Comparison of ENCODE assay signal across 19 mouse cellular contexts in genomic region chr5:51583030-51583429, GRCm38 (mm10). TPM values are rescaled to one million over a fixed set of nuclear protein-coding genes. Genes with fewer than 3 reads are reported as not detected.
DNase-seq lines count a peak whose midpoint lies in the region; ATAC-seq and TF ChIP-seq lines count a peak whose summit lies in the region.
"Had no signal": no experiment of that assay in that cellular context is flagged by ENCODE, and none has a peak within 500 bp of the region (broad histone marks: within the 10 kb centered on the region; RNA-seq: fewer than 3 reads in every experiment).

No protein-coding gene starts in this region.

- H3K9ac ChIP-seq in kidney, embryonic 16.5 days (replicated peaks; ENCODE audit: low read length) = no peak overlapping the region
- H3K9ac ChIP-seq in stomach, postnatal 0 days (ENCODE audit: low read length) = 0 out of 2 replicates have a peak overlapping the region, but pooled peaks have one; percentile 4
- H3K9ac ChIP-seq in hindbrain, embryonic 13.5 days = no peak overlapping the region
- H3K9ac ChIP-seq: embryonic facial prominence, embryonic 13.5 days; forebrain, embryonic 12.5 days; hindbrain, embryonic 12.5 days; liver, embryonic 14.5 days; lung, embryonic 14.5 days; neural tube, embryonic 13.5 days had no signal

- peaks cover 18% of the 10 kb centered on the region for H3K4me1 ChIP-seq in kidney, adult 2 months (ENCODE audit: control insufficient read depth, insufficient read depth, low read length)
- peaks cover 11% of the 10 kb centered on the region for H3K4me1 ChIP-seq in kidney, embryonic 16.5 days (ENCODE audit: insufficient read depth, low read length)
- no peaks in the 10 kb centered on the region; the same call in 1 of the 2 replicates for H3K4me1 ChIP-seq in stomach, postnatal 0 days (replicated peaks; ENCODE audit: control insufficient read depth, insufficient read depth)
- peaks cover 6% of the 10 kb centered on the region for H3K4me1 ChIP-seq in hindbrain, embryonic 13.5 days (replicated peaks)
- H3K4me1 ChIP-seq: embryonic facial prominence, embryonic 13.5 days; forebrain, embryonic 12.5 days; hindbrain, embryonic 12.5 days had no signal

- H3K9me3 ChIP-seq in kidney, embryonic 16.5 days (ENCODE audit: low read length) = no peaks in the 10 kb centered on the region
- no peaks in the 10 kb centered on the region for H3K9me3 ChIP-seq in stomach, postnatal 0 days (ENCODE audit: control insufficient read depth, low read length)
- H3K9me3 ChIP-seq in hindbrain, embryonic 13.5 days = no peaks in the 10 kb centered on the region
- H3K9me3 ChIP-seq: embryonic facial prominence, embryonic 13.5 days; forebrain, embryonic 12.5 days; hindbrain, embryonic 12.5 days; neural tube, embryonic 13.5 days had no signal

- 47% methylated on average over 4 of the region's 4 CpGs for WGBS in kidney, adult 2 months
- WGBS in kidney, embryonic 16.5 days = 36% methylated on average over 4 of the region's 4 CpGs
- WGBS in stomach, postnatal 0 days = 47% methylated on average over 4 of the region's 4 CpGs
- 48% methylated on average over 4 of the region's 4 CpGs for WGBS in hindbrain, embryonic 13.5 days

- peak; percentile 46 for DNase-seq in kidney, adult 2 months
- peak; percentile 5 for DNase-seq in R1 (ENCODE audit: low read depth, low spot score)
- peak; percentile 24 for DNase-seq in kidney, postnatal 14 days
- peak; percentile 37 for DNase-seq in stomach, postnatal 0 days (ENCODE audit: low spot score)
- DNase-seq: embryo, embryonic 11 days; gastrocnemius, postnatal 25 days; lung, embryonic 14.5 days; midbrain, embryonic 14.5 days; retina, postnatal 1 day had no signal

- no peak overlapping the region for H3K4me3 ChIP-seq in kidney, adult 2 months (ENCODE audit: insufficient read depth, low read depth, low read length)
- H3K4me3 ChIP-seq in kidney, embryonic 16.5 days (ENCODE audit: low read length) = no peak overlapping the region
- H3K4me3 ChIP-seq in stomach, postnatal 0 days (ENCODE audit: low read depth, low read length) = no peak overlapping the region
- H3K4me3 ChIP-seq in hindbrain, embryonic 13.5 days = no peak overlapping the region
- H3K4me3 ChIP-seq: embryonic facial prominence, embryonic 13.5 days; erythroblast, embryonic 14.5 days; forebrain, embryonic 12.5 days; hindbrain, embryonic 12.5 days; left cerebral cortex, adult 2 months; neural tube, embryonic 13.5 days had no signal

- TF ChIP-seq CTCF in kidney, adult 2 months (conservative IDR thresholded peaks at IDR 0.05; ENCODE audit: insufficient read depth, insufficient read length, low read depth, low read length) = no peak
- no peak for TF ChIP-seq CTCF in stomach, postnatal 0 days (IDR thresholded peaks at IDR 0.05; ENCODE audit: low read depth)

- H3K27me3 ChIP-seq in kidney, adult 2 months (replicated peaks; ENCODE audit: control insufficient read depth, insufficient read depth, low read length) = no peaks in the 10 kb centered on the region
- no peaks in the 10 kb centered on the region for H3K27me3 ChIP-seq in kidney, embryonic 16.5 days (ENCODE audit: insufficient read depth, low read length)
- no peaks in the 10 kb centered on the region for H3K27me3 ChIP-seq in stomach, postnatal 0 days (ENCODE audit: control insufficient read depth, insufficient read depth, low read length)
- H3K27me3 ChIP-seq in hindbrain, embryonic 13.5 days = no peaks in the 10 kb centered on the region
- H3K27me3 ChIP-seq: embryonic facial prominence, embryonic 13.5 days; forebrain, embryonic 12.5 days; hindbrain, embryonic 12.5 days; neural tube, embryonic 13.5 days had no signal

- ATAC-seq in kidney, embryonic 16.5 days (ENCODE audit: low FRiP score, low TSS enrichment) = no peak
- peak; percentile 92 for ATAC-seq in stomach, postnatal 0 days (ENCODE audit: low FRiP score, low TSS enrichment)
- no peak for ATAC-seq in hindbrain, embryonic 13.5 days (ENCODE audit: low FRiP score)
- ATAC-seq in CD4-positive, CD25-positive, alpha-beta regulatory T cell, adult 4 months = no peak

- H3K4me2 ChIP-seq in kidney, embryonic 16.5 days (replicated peaks; ENCODE audit: low read depth, low read length) = no peak overlapping the region
- no peak overlapping the region for H3K4me2 ChIP-seq in stomach, postnatal 0 days (replicated peaks; ENCODE audit: low read depth)
- no peak overlapping the region for H3K4me2 ChIP-seq in hindbrain, embryonic 13.5 days
- H3K4me2 ChIP-seq: embryonic facial prominence, embryonic 13.5 days; forebrain, embryonic 12.5 days; hindbrain, embryonic 12.5 days; lung, embryonic 14.5 days; neural tube, embryonic 13.5 days had no signal

- H3K36me3 ChIP-seq in kidney, adult 2 months (ENCODE audit: control insufficient read depth, insufficient read depth, low read length) = no peaks in the 10 kb centered on the region
- no peaks in the 10 kb centered on the region for H3K36me3 ChIP-seq in kidney, embryonic 16.5 days (ENCODE audit: insufficient read depth, low read length)
- H3K36me3 ChIP-seq in stomach, postnatal 0 days (ENCODE audit: control insufficient read depth, insufficient read depth, low read length) = no peaks in the 10 kb centered on the region
- H3K36me3 ChIP-seq in hindbrain, embryonic 13.5 days = no peaks in the 10 kb centered on the region
- H3K36me3 ChIP-seq: embryonic facial prominence, embryonic 13.5 days; forebrain, embryonic 12.5 days; hindbrain, embryonic 12.5 days; neural tube, embryonic 13.5 days had no signal

- TF ChIP-seq POLR2A in kidney, adult 2 months (IDR thresholded peaks at IDR 0.05; ENCODE audit: low read depth, low read length) = no peak

- H3K27ac ChIP-seq in kidney, adult 2 months (ENCODE audit: insufficient read depth, low read depth, low read length) = peak overlapping the region; percentile 96
- H3K27ac ChIP-seq in kidney, embryonic 16.5 days (ENCODE audit: low read length) = no peak overlapping the region
- H3K27ac ChIP-seq in stomach, postnatal 0 days (replicated peaks) = peak overlapping the region; percentile 69; the same call in 1 of the 2 replicates
- no peak overlapping the region for H3K27ac ChIP-seq in hindbrain, embryonic 13.5 days
- H3K27ac ChIP-seq: embryonic facial prominence, embryonic 13.5 days; forebrain, embryonic 12.5 days; hindbrain, embryonic 12.5 days; left cerebral cortex, adult 2 months; liver, embryonic 14.5 days; neural tube, embryonic 13.5 days had no signal

- no peak for TF ChIP-seq EP300 in stomach, postnatal 0 days (optimal IDR thresholded peaks at IDR 0.05)

RNA-seq across cellular contexts. Expression of gene Ppargc1a, which starts 15.5 kb away (rescaled TPM):
- 23.0 and 23.1 TPM in 2 replicates for polyA plus RNA-seq in kidney, adult 2 months (2012; rRNA removed)
- 24.5 and 27.4 TPM in 2 replicates for polyA plus RNA-seq in kidney, embryonic 16.5 days (2015; fragmentation: Nextera tagmentation; extraction: Ambion mirVana)
- 4.1 and 5.1 TPM in 2 replicates for polyA plus RNA-seq in stomach, postnatal 0 days (2015; fragmentation: Nextera tagmentation; extraction: Ambion mirVana)
- 8.9 and 9.9 TPM in 2 replicates for polyA plus RNA-seq in hindbrain, embryonic 13.5 days (2015; fragmentation: Nextera tagmentation; extraction: Ambion mirVana)
- polyA plus RNA-seq in CD4-positive, CD25-positive, alpha-beta regulatory T cell, adult 4 months (2017; shearing (Covaris generic)) = under 1 TPM in 1 of 2 experiments, not detected in 1; 0.46 TPM
- polyA plus RNA-seq: erythroblast, embryonic 14.5 days had no signal

Comparison
In these comparisons a context has a peak if more than half of its experiments do, and no peak if none do; other contexts are left out.
1. H3K27ac ChIP-seq: peak in kidney, adult 2 months (single experiment) and stomach, postnatal 0 days (single experiment); none in kidney, embryonic 16.5 days (single experiment) and hindbrain, embryonic 13.5 days (single experiment).
2. Peak in every context shown above with its lines, with median percentiles within 50 percentile points of each other: DNase-seq.